Mouse (Mus musculus): ENCODE measurements around the gene Gm10974. TPM values are rescaled to one million over a fixed set of nuclear protein-coding genes. Genes with fewer than 3 reads are reported as not detected.

The Gm10974 gene
- total RNA-seq, 2 experiments from 2014 or later = not detected

- no peak for ATAC-seq (ENCODE audit: poor library complexity, severe bottlenecking)
These were observed 39.1 kb downstream of the Gm10974 start for GRCm38 (mm10) chr7:66404802-66405201.

GRCm38 (mm10) chr7:66405541-66405940 lies 39.8 kb downstream of the Gm10974 start:
- no peak for ATAC-seq (ENCODE audit: poor library complexity, severe bottlenecking)

GRCm38 (mm10) chr7:66405951-66406721 lies 40.4 kb downstream of the Gm10974 start:
- no peak for ATAC-seq (ENCODE audit: poor library complexity, severe bottlenecking)

- no peak for ATAC-seq (ENCODE audit: poor library complexity, severe bottlenecking)
These were observed 41.3 kb downstream of the Gm10974 start for GRCm38 (mm10) chr7:66406971-66407370.

- 0 out of 2 replicates have a peak, but pooled peaks have one; percentile 18 for ATAC-seq (ENCODE audit: poor library complexity, severe bottlenecking)
These were observed 43.7 kb downstream of the Gm10974 start for GRCm38 (mm10) chr7:66409433-66409832.

- no peak for ATAC-seq (ENCODE audit: poor library complexity, severe bottlenecking)
These were observed 47.4 kb downstream of the Gm10974 start for GRCm38 (mm10) chr7:66413093-66413492.

GRCm38 (mm10) chr7:66416829-66417228 lies 51.1 kb downstream of the Gm10974 start:
- no peak for ATAC-seq (ENCODE audit: poor library complexity, severe bottlenecking)

- ATAC-seq (ENCODE audit: poor library complexity, severe bottlenecking) = no peak
These were observed 53.3 kb downstream of the Gm10974 start for GRCm38 (mm10) chr7:66418981-66419380.

- no peak for ATAC-seq (ENCODE audit: poor library complexity, severe bottlenecking)
These were observed 56.2 kb downstream of the Gm10974 start for GRCm38 (mm10) chr7:66421903-66422302.

- ATAC-seq (ENCODE audit: poor library complexity, severe bottlenecking) = no peak
These were observed 61.3 kb downstream of the Gm10974 start for GRCm38 (mm10) chr7:66427053-66427436.

- no peak for ATAC-seq (ENCODE audit: poor library complexity, severe bottlenecking)
These were observed 61.9 kb downstream of the Gm10974 start, which contains the start of gene Aldh1a3 for GRCm38 (mm10) chr7:66427437-66428161. TSS of gene Aldh1a3 (minus strand) at chr7:66427517.

GRCm38 (mm10) chr7:66434453-66434935 lies 68.8 kb downstream of the Gm10974 start:
- peak; percentile 81 for ATAC-seq (ENCODE audit: poor library complexity, severe bottlenecking)

Other genes with a start within 250 kb of the Gm10974 start
- 20.6 and 25.6 TPM in 2 replicates for gene Lrrk1, start 22.4 kb downstream of the Gm10974 start, total RNA-seq (2015)
- gene Lrrk1, start 22.4 kb downstream of the Gm10974 start, total RNA-seq (2017) = 26.6 and 27.9 TPM in 2 replicates
- 0.16 TPM in 1 of 2 replicates, not detected in the other for gene Aldh1a3, start 61.6 kb downstream of the Gm10974 start, total RNA-seq (2015)
- not detected in 2 replicates for gene Aldh1a3, start 61.6 kb downstream of the Gm10974 start, total RNA-seq (2017)

All from megakaryocyte, adult 5-6 weeks (primary cell).